In the genomic region with DNA sequence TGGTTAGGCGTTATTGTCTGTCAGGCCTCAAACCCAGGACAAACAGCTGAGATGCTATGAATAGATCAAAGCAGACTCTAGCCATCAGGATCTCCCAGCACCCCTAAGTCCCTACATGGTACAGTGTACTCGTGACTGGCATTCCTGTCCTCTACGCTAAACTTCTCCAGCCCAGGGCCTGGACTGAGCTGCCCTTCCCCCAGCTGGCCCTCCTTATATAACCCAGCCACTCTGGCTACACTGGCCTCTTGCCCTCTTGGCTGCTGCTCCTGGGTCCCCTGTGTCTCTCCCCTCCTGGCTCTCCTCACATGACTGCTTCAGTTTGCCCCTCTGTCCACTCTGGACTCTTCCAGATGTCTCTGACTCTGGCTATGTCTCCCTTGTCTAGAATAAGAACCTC, we compare ENCODE assay signal across 14 mouse cellular contexts. TPM values are rescaled to one million over a fixed set of nuclear protein-coding genes. Genes with fewer than 3 reads are reported as not detected.
DNase-seq lines count a peak whose midpoint lies in the region; ATAC-seq and TF ChIP-seq lines count a peak whose summit lies in the region.
"Had no signal": no experiment of that assay in that cellular context is flagged by ENCODE, and none has a peak within 500 bp of the region (broad histone marks: within the 10 kb centered on the region; RNA-seq: fewer than 3 reads in every experiment).

No protein-coding gene starts in this region.

- no peak overlapping the region for H3K9ac ChIP-seq in kidney, embryonic 16.5 days (replicated peaks; ENCODE audit: low read length)
- no peak overlapping the region; the same call in 1 of the 2 replicates for H3K9ac ChIP-seq in liver, embryonic 14.5 days (replicated peaks)
- H3K9ac ChIP-seq in forebrain, embryonic 14.5 days (ENCODE audit: low read length) = no peak overlapping the region
- H3K9ac ChIP-seq: limb, embryonic 12.5 days had no signal

- H3K4me1 ChIP-seq in kidney, embryonic 16.5 days (ENCODE audit: insufficient read depth, low read length) = peaks cover 25% of the 10 kb centered on the region
- peaks cover 34% of the 10 kb centered on the region for H3K4me1 ChIP-seq in brown adipose tissue, adult 24 weeks (ENCODE audit: control insufficient read depth, insufficient read depth, insufficient read length, low read length)
- peaks cover 37 to 51% of the 10 kb centered on the region in 2 experiments for H3K4me1 ChIP-seq in liver, embryonic 14.5 days (replicated peaks; ENCODE audit: control insufficient read depth in 2 of 2, insufficient read depth in 2 of 2, low read length in 1 of 2)
- H3K4me1 ChIP-seq in thymus, adult 2 months (replicated peaks; ENCODE audit: control insufficient read depth, insufficient read depth, low read length) = peaks cover 50% of the 10 kb centered on the region
- peaks cover 20% of the 10 kb centered on the region for H3K4me1 ChIP-seq in forebrain, embryonic 14.5 days (ENCODE audit: control insufficient read depth, insufficient read depth, low read length)

- no peak for TF ChIP-seq EP300 in liver, embryonic 14.5 days (IDR thresholded peaks at IDR 0.05; ENCODE audit: low read depth)

- WGBS in kidney, embryonic 16.5 days = 73% methylated on average over 3 of the region's 3 CpGs
- 74% methylated on average over 3 of the region's 3 CpGs for WGBS in liver, embryonic 14.5 days (ENCODE audit: insufficient replicate concordance)
- 74% methylated on average over 3 of the region's 3 CpGs for WGBS in thymus, adult 2 months
- WGBS in forebrain, embryonic 14.5 days = 85% methylated on average over 3 of the region's 3 CpGs

- peak; percentile 81 for DNase-seq in kidney, adult 11 months
- DNase-seq in heart, postnatal 14 days = peak; percentile 36 to 55
- DNase-seq in liver, embryonic 14.5 days (ENCODE audit: low read depth in 3 of 3, low spot score in 3 of 3) = no peak
- DNase-seq in thymus, adult 2 months = no peak
- no peak for DNase-seq in ovary, postnatal 10 days (ENCODE audit: low spot score)
- DNase-seq in forebrain, embryonic 14.5 days (ENCODE audit: low spot score) = no peak
- DNase-seq: lung, postnatal 4 days; thymus, postnatal 36 days had no signal

- no peak overlapping the region for H3K4me2 ChIP-seq in kidney, embryonic 16.5 days (replicated peaks; ENCODE audit: low read depth, low read length)
- peak overlapping the region; percentile 2; the same call in 1 of the 2 replicates for H3K4me2 ChIP-seq in liver, embryonic 14.5 days (ENCODE audit: low read depth)
- H3K4me2 ChIP-seq in forebrain, embryonic 14.5 days (ENCODE audit: low read length) = no peak overlapping the region
- H3K4me2 ChIP-seq: limb, embryonic 12.5 days had no signal

- no peak overlapping the region for H3K27ac ChIP-seq in kidney, embryonic 16.5 days (ENCODE audit: low read length)
- H3K27ac ChIP-seq in brown adipose tissue, adult 24 weeks (replicated peaks; ENCODE audit: low read depth, low read length) = peak overlapping the region; percentile 94
- H3K27ac ChIP-seq in liver, embryonic 14.5 days = peak overlapping the region; percentile 79
- no peak overlapping the region for H3K27ac ChIP-seq in thymus, adult 2 months (ENCODE audit: control insufficient read depth, insufficient read depth, low read length)
- H3K27ac ChIP-seq in forebrain, embryonic 14.5 days (ENCODE audit: low read depth, low read length) = no peak overlapping the region
- H3K27ac ChIP-seq: forebrain, embryonic 10.5 days; hindbrain, postnatal 0 days had no signal

- no peak overlapping the region for H3K4me3 ChIP-seq in kidney, embryonic 16.5 days (ENCODE audit: low read length)
- H3K4me3 ChIP-seq in brown adipose tissue, adult 24 weeks (ENCODE audit: insufficient read depth, low read depth, low read length) = no peak overlapping the region
- no peak overlapping the region for H3K4me3 ChIP-seq in liver, embryonic 14.5 days (ENCODE audit: insufficient read depth in 1 of 2, low read depth in 2 of 2, low read length in 2 of 2)
- H3K4me3 ChIP-seq in thymus, adult 2 months (ENCODE audit: control insufficient read depth, insufficient read depth, low read length) = no peak overlapping the region
- no peak overlapping the region for H3K4me3 ChIP-seq in forebrain, embryonic 14.5 days (ENCODE audit: low read depth, low read length)
- H3K4me3 ChIP-seq: forebrain, embryonic 10.5 days; limb, embryonic 12.5 days had no signal

- H3K36me3 ChIP-seq in kidney, embryonic 16.5 days (ENCODE audit: insufficient read depth, low read length) = no peaks in the 10 kb centered on the region
- H3K36me3 ChIP-seq in liver, embryonic 14.5 days (replicated peaks; ENCODE audit: control insufficient read depth, insufficient read depth, low read depth) = peaks cover 10% of the 10 kb centered on the region
- H3K36me3 ChIP-seq in thymus, adult 2 months (ENCODE audit: control insufficient read depth, insufficient read depth, low read length) = no peaks in the 10 kb centered on the region
- H3K36me3 ChIP-seq in forebrain, embryonic 14.5 days (ENCODE audit: control insufficient read depth, insufficient read depth, low read length) = no peaks in the 10 kb centered on the region
- H3K36me3 ChIP-seq: forebrain, embryonic 10.5 days; limb, embryonic 12.5 days had no signal

- intact Hi-C loops in heart, postnatal 14 days (cut with DNase I) = no loop called here

- H3K27me3 ChIP-seq in kidney, embryonic 16.5 days (ENCODE audit: insufficient read depth, low read length) = no peaks in the 10 kb centered on the region
- no peaks in the 10 kb centered on the region for H3K27me3 ChIP-seq in liver, embryonic 14.5 days (ENCODE audit: control insufficient read depth, insufficient read depth, low read length)
- no peaks in the 10 kb centered on the region for H3K27me3 ChIP-seq in thymus, adult 2 months (ENCODE audit: control insufficient read depth, insufficient read depth, low read length)
- H3K27me3 ChIP-seq in forebrain, embryonic 14.5 days (replicated peaks; ENCODE audit: control insufficient read depth, insufficient read depth, low read length) = no peaks in the 10 kb centered on the region
- H3K27me3 ChIP-seq: CH12.LX; limb, embryonic 12.5 days had no signal

- H3K9me3 ChIP-seq in kidney, embryonic 16.5 days (ENCODE audit: low read length) = no peaks in the 10 kb centered on the region
- no peaks in the 10 kb centered on the region for H3K9me3 ChIP-seq in liver, embryonic 14.5 days (ENCODE audit: control insufficient read depth, low read length)
- no peaks in the 10 kb centered on the region for H3K9me3 ChIP-seq in forebrain, embryonic 14.5 days (replicated peaks; ENCODE audit: control insufficient read depth, low read length)
- H3K9me3 ChIP-seq: forebrain, embryonic 10.5 days; limb, embryonic 12.5 days had no signal

- no peak for ATAC-seq in kidney, embryonic 16.5 days (ENCODE audit: low FRiP score, low TSS enrichment)
- no peak for ATAC-seq in liver, embryonic 14.5 days (ENCODE audit: insufficient read depth)
- ATAC-seq in forebrain, embryonic 14.5 days = no peak
- ATAC-seq: hindbrain, postnatal 0 days had no signal

- TF ChIP-seq POLR2A in thymus, adult 2 months (IDR thresholded peaks at IDR 0.05; ENCODE audit: control insufficient read depth, extremely low read depth, insufficient read depth, low read length, poor library complexity) = no peak

- no peak for TF ChIP-seq CTCF in liver, embryonic 14.5 days (IDR thresholded peaks at IDR 0.05; ENCODE audit: low read depth)
- no peak for TF ChIP-seq CTCF in thymus, adult 2 months (IDR thresholded peaks at IDR 0.05; ENCODE audit: borderline replicate concordance, control insufficient read depth, extremely low read depth, insufficient read depth, low read length, poor library complexity)

RNA-seq across cellular contexts. Expression of a gene that starts 22.4 kb away (rescaled TPM):
- 67.3 and 71.8 TPM in 2 replicates for polyA plus RNA-seq in kidney, embryonic 16.5 days (2015; fragmentation: Nextera tagmentation; extraction: Ambion mirVana)
- 18.2 and 19.6 TPM in 2 replicates for polyA plus RNA-seq in brown adipose tissue, adult 24 weeks (2012; ENCODE audit: insufficient read depth, insufficient read length, missing spikeins)
- 10 to 100 TPM; 36.6 to 42.0 TPM for total RNA-seq in heart, postnatal 14 days (2021)
- polyA plus RNA-seq in liver, embryonic 14.5 days (2012; rRNA removed) = 9.3 and 11.6 TPM in 2 replicates
- 15.4 and 16.2 TPM in 2 replicates for polyA plus RNA-seq in liver, embryonic 14.5 days (2014; fragmentation: Nextera tagmentation; extraction: Ambion mirVana)
- polyA plus RNA-seq in thymus, adult 2 months (2012; rRNA removed) = 47.0 and 49.1 TPM in 2 replicates
- 40.4 and 45.6 TPM in 2 replicates for polyA plus RNA-seq in forebrain, embryonic 14.5 days (2014; fragmentation: Nextera tagmentation; extraction: Ambion mirVana)

RNA-seq across cellular contexts. Expression of a gene that starts 56.7 kb away (rescaled TPM):
- 38.8 and 45.1 TPM in 2 replicates for polyA plus RNA-seq in kidney, embryonic 16.5 days (2015; fragmentation: Nextera tagmentation; extraction: Ambion mirVana)
- polyA plus RNA-seq in brown adipose tissue, adult 24 weeks (2012; ENCODE audit: insufficient read depth, insufficient read length, missing spikeins) = 29.5 and 44.8 TPM in 2 replicates
- total RNA-seq in heart, postnatal 14 days (2021) = 10 to 100 TPM; 86.4 to 94.7 TPM
- 12.4 and 12.7 TPM in 2 replicates for polyA plus RNA-seq in liver, embryonic 14.5 days (2012; rRNA removed)
- 24.9 and 28.7 TPM in 2 replicates for polyA plus RNA-seq in liver, embryonic 14.5 days (2014; fragmentation: Nextera tagmentation; extraction: Ambion mirVana)
- polyA plus RNA-seq in thymus, adult 2 months (2012; rRNA removed) = 28.5 and 35.6 TPM in 2 replicates
- 7.7 and 10.5 TPM in 2 replicates for polyA plus RNA-seq in forebrain, embryonic 14.5 days (2014; fragmentation: Nextera tagmentation; extraction: Ambion mirVana)

Comparison
In these comparisons a context has a peak if more than half of its experiments do, and no peak if none do; other contexts are left out.
1. DNase-seq: peak in kidney, adult 11 months (single experiment) and heart, postnatal 14 days (2 of 2); none in liver, embryonic 14.5 days (0 of 3), thymus, adult 2 months (single experiment), ovary, postnatal 10 days (single experiment) and forebrain, embryonic 14.5 days (single experiment).
2. H3K27ac ChIP-seq: peak in brown adipose tissue, adult 24 weeks (single experiment) and liver, embryonic 14.5 days (single experiment); none in kidney, embryonic 16.5 days (single experiment), thymus, adult 2 months (single experiment) and forebrain, embryonic 14.5 days (single experiment).